Mouse (Mus musculus) kidney, embryonic 16.5 days (tissue): ENCODE results near the gene Gramd2. TPM values are rescaled to one million over a fixed set of nuclear protein-coding genes. Genes with fewer than 3 reads are reported as not detected.
"Not testable (repeated sequence)": the region's sequence is repeated elsewhere in the genome, so short reads cannot be mapped to it uniquely, and the experiment has no call there.

Source experiments
- ATAC-seq: fragments of 200-750 bp; cut with Nextera tagmentation; 2 replicates; pipeline ENCODE4 v1.8.0; 2017; ENCODE audit warnings: moderate TSS enrichment; ENCODE audit not compliant: low FRiP score, low TSS enrichment
- H3K27ac ChIP-seq: fragments of 300-500 bp; sonication (generic); 2 replicates; pipeline ENCODE4 v1.5.1; 2014; ENCODE audit warnings: low read length
- H3K27me3 ChIP-seq: fragments of 300-500 bp; sonication (generic); 2 replicates; pipeline ENCODE4 v1.6.1; 2014; ENCODE audit warnings: low read length, control low read depth, mixed read lengths; ENCODE audit not compliant: insufficient read depth
- H3K36me3 ChIP-seq: fragments of 300-500 bp; sonication (generic); 2 replicates; pipeline ENCODE4 v1.6.1; 2014; ENCODE audit warnings: low read length, control low read depth, mixed read lengths; ENCODE audit not compliant: insufficient read depth
- H3K4me1 ChIP-seq: fragments of 300-500 bp; sonication (generic); 2 replicates; pipeline ENCODE4 v1.6.1; 2014; ENCODE audit warnings: low read length, control low read depth, mixed read lengths; ENCODE audit not compliant: insufficient read depth
- H3K4me2 ChIP-seq: fragments of 300-500 bp; sonication (generic); replicated peaks from 2 replicates; pipeline ENCODE4 v1.6.1; 2014; ENCODE audit warnings: low read depth, low read length
- H3K4me3 ChIP-seq: fragments of 300-500 bp; sonication (generic); 2 replicates; pipeline ENCODE4 v1.5.1; 2014; ENCODE audit warnings: mild to moderate bottlenecking, low read length
- H3K9ac ChIP-seq: fragments of 300-500 bp; sonication (generic); replicated peaks from 2 replicates; pipeline ENCODE4 v1.6.1; 2014; ENCODE audit warnings: low read length
- H3K9me3 ChIP-seq: fragments of 300-500 bp; sonication (generic); 2 replicates; pipeline ENCODE4 v1.6.1; 2016; ENCODE audit warnings: low read length, control low read depth
- WGBS: fragments of 180-500 bp; shearing (Covaris S2); extraction: QIAGEN DNeasy Blood & Tissue Kit; methylation state at CpG from one replicate; pipeline ENCODE4 v1.1.7; 2014; 5-methylcytosine and 5-hydroxymethylcytosine counted together
- polyA plus RNA-seq: library from polyadenylated mRNA; unstranded; fragments of >200 nt; fragmentation: Nextera tagmentation; extraction: Ambion mirVana; gene quantifications from 2 replicates; pipeline ENCODE4 v1.2.1, GENCODE M21; 2015

The Gramd2 gene
- polyA plus RNA-seq, 1 experiment from 2014 or later, result 1.4 TPM

DNA sequence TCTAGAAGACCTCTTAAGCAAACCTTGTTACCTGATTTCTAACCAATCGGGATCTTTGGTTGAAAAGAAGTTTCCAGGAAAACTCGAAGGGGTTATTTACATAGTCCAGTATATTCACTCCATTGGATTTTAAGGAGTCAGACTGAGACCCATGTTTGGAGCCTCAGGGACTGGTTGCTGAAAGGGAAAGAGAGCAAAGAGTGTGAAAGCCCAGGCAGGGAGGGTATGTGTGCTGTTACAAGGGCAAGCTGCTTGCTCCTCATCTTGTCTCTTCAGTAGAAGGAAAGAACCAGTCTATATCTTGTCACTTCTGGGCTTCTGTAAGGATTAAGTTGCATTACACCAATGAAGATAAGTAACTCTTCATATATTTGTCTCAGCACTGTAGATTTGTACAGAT, 72.0 kb downstream of the Gramd2 start:
- no peak for ATAC-seq
- peak overlapping the region; percentile 71 for H3K4me3 ChIP-seq
- H3K27ac ChIP-seq, result peak overlapping the region; percentile 95
- WGBS, result 2% methylated on average over 2 of the region's 2 CpGs
- no peaks in the 10 kb centered on the region for H3K36me3 ChIP-seq
- H3K4me1 ChIP-seq, result peaks cover 23% of the 10 kb centered on the region
- peak overlapping the region; percentile 87 for H3K4me2 ChIP-seq
- H3K9ac ChIP-seq, result peak overlapping the region; percentile 75
- H3K9me3 ChIP-seq, result no peaks in the 10 kb centered on the region
- no peaks in the 10 kb centered on the region for H3K27me3 ChIP-seq

- no peaks in the 10 kb centered on the region for H3K9me3 ChIP-seq
- no peak overlapping the region for H3K27ac ChIP-seq
- ATAC-seq, result no peak
- no peak overlapping the region for H3K9ac ChIP-seq
- no peak overlapping the region for H3K4me3 ChIP-seq
- 50% methylated on average over 2 of the region's 2 CpGs for WGBS
- H3K4me1 ChIP-seq, result peaks cover 12% of the 10 kb centered on the region; the same call in 1 of the 2 replicates
- H3K27me3 ChIP-seq, result no peaks in the 10 kb centered on the region
- H3K4me2 ChIP-seq, result no peak overlapping the region
- H3K36me3 ChIP-seq, result no peaks in the 10 kb centered on the region
These were observed 75.3 kb downstream of the Gramd2 start for GRCm38 (mm10) chr9:59755199-59755598.

DNA sequence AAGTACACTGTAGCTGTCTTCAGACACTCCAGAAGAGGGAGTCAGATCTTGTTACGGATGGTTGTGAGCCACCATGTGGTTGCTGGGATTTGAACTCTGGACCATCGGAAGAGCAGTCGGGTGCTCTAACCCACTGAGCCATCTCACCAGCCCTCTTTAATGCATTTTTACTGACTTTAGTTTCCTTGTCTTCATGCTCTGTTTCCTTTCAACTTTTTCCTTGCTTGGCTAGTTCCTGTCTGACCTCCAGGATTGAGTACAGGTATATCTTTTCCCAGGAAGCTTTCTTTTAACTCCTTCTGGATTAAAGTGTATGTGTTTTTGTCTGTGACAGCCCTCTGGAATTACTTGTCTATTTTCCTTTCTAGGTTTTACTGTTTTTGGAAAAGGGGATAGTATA, 77.1 kb downstream of the Gramd2 start:
- not testable (repeated sequence) for H3K4me3 ChIP-seq, H3K27me3 ChIP-seq, H3K4me2 ChIP-seq, H3K9ac ChIP-seq, H3K4me1 ChIP-seq, H3K36me3 ChIP-seq, H3K27ac ChIP-seq, H3K9me3 ChIP-seq
- peak; percentile 46; the same call in 1 of the 2 replicates for ATAC-seq
- WGBS, result 45% methylated on average over 2 of the region's 3 CpGs

GRCm38 (mm10) chr9:59760515-59760914, 80.6 kb downstream of the Gramd2 start:
- H3K4me1 ChIP-seq, result peaks cover 5% of the 10 kb centered on the region; the same call in 1 of the 2 replicates
- H3K27me3 ChIP-seq, result no peaks in the 10 kb centered on the region
- H3K27ac ChIP-seq, result no peak overlapping the region
- no peaks in the 10 kb centered on the region for H3K36me3 ChIP-seq
- H3K4me3 ChIP-seq, result no peak overlapping the region
- no peak for ATAC-seq
- H3K9ac ChIP-seq, result no peak overlapping the region
- H3K9me3 ChIP-seq, result no peaks in the 10 kb centered on the region
- H3K4me2 ChIP-seq, result no peak overlapping the region
- 76% methylated on average over 3 of the region's 3 CpGs for WGBS

GRCm38 (mm10) chr9:59766966-59767461, 87.1 kb downstream of the Gramd2 start:
- not testable (repeated sequence) for ATAC-seq, H3K9ac ChIP-seq

More at GRCm38 (mm10) chr9:59766966-59767461, 87.1 kb downstream of the Gramd2 start:
- H3K4me2 ChIP-seq, H3K27ac ChIP-seq, H3K9me3 ChIP-seq, H3K4me1 ChIP-seq, H3K36me3 ChIP-seq, H3K4me3 ChIP-seq, H3K27me3 ChIP-seq: not testable (repeated sequence)
- 89% methylated on average over 12 of the region's 13 CpGs for WGBS

Other genes starting within 250 kb of the Gramd2 start
- gene Arih1, start 193.5 kb upstream of the Gramd2 start, polyA plus RNA-seq, result 12.4 and 13.6 TPM in 2 replicates
- gene Hexa, start 140.6 kb upstream of the Gramd2 start, polyA plus RNA-seq, result 69.7 and 78.1 TPM in 2 replicates
- gene Tmem202, start 140.3 kb upstream of the Gramd2 start, polyA plus RNA-seq, result 0.27 TPM in 1 of 2 replicates, not detected in the other
- 0.32 and 0.53 TPM in 2 replicates for gene Celf6, start 102.2 kb upstream of the Gramd2 start, polyA plus RNA-seq
- gene Parp6, start 62.9 kb upstream of the Gramd2 start, polyA plus RNA-seq, result 23.6 and 30.0 TPM in 2 replicates
- 1,434 and 1,451 TPM in 2 replicates for gene Pkm, start 23.8 kb upstream of the Gramd2 start, polyA plus RNA-seq
- 11.9 and 13.2 TPM in 2 replicates for gene Senp8, start 70.6 kb downstream of the Gramd2 start, polyA plus RNA-seq
- gene Myo9a, start 70.8 kb downstream of the Gramd2 start, polyA plus RNA-seq, result 17.3 and 18.2 TPM in 2 replicates